Mouse (Mus musculus) adrenal gland, postnatal 14 days (tissue): ENCODE measurements around the gene Lrrc25. TPM values are rescaled to one million over a fixed set of nuclear protein-coding genes. Genes with fewer than 3 reads are reported as not detected.
A peak's percentile ranks its signal among the peaks of the same experiment; 100 is the strongest.

Experiments
- DNase-seq: peaks from one replicate; pipeline ENCODE4 v3.0.0; 2021; ENCODE audit warnings: mixed read lengths
- total RNA-seq: library from RNA; stranded (reverse); gene quantifications from 2 replicates; pipeline ENCODE4 v1.2.3, GENCODE M21; 2021

The Lrrc25 gene
- total RNA-seq, 1 experiment from 2014 or later: 2.0 TPM

DNA sequence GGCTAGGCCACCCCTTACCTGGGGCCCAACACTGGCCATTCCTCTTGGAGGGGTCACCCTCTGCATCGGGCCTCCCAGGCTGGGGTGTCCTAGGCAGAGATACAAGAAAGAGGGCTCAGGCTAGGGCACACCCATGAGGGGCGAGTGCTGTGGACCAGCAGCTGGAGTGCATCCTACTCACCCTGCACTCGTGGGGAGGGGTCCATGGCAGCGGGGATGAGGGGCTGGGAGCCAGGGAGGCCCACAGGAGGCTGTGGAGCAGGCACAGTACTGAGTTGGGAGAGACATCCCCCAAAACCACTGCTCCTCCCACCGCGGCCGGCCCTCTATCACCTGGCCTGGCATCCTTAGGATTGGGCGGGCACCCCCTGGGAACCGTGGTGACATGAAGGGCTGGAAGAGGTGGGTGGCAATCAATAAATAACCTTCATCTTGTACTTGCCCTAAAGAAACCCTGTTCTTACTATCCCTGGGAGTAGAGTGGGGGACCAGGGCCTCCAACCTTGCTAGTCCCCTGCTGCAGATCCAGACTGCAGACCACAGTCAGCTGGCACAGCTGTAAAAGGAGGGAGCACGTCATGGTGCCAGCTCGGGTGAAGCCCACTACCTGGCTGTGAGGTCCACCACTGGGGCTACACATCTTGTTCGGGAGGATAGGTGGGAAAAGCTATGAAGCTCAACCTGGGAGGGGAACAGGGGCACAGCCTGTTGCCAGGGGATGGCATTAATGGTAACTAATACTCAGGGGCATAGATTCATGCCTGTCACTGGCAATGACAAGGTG, 16.3 kb upstream of the Lrrc25 start:
- DNase-seq: no peak

DNA sequence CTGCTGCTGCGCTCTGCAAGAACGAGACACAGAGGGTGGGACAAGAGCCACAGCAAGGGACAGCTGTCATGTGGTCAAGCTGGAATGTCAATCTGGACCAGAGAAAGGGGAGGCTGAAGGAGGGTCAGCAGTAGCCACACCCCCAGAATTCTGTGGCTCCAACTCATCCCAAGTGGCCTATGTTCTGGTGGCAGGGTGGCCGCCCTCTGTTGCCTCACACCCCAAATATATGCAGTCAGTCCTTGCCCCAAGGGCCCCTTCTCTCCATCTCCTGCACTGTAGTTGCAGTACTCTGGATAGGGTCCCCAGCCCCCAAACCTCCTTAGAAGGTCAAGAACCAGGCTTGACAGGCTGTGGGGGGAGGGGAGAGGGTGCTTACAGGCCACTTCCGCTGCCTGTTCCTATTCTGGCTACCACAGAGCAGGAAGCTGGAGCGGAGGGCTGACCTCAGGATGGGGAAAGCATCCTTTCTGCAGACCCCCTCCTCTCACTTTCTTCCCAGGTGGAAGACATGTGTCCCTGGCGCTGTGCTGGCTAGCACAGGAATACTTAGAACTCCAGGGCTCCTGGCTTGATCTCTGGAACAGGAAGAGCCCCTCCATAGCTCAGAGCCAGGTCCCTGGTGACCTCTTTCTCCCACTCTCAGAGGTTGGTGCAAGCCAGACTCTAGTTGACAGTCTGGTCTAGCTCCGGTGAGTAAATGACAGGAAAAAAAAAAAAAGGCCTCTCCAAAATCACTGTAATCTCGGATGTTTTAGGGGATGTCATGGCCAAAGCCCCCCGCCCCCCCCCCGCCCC, 15.3 kb upstream of the Lrrc25 start:
- peak; percentile 68 for DNase-seq

DNA sequence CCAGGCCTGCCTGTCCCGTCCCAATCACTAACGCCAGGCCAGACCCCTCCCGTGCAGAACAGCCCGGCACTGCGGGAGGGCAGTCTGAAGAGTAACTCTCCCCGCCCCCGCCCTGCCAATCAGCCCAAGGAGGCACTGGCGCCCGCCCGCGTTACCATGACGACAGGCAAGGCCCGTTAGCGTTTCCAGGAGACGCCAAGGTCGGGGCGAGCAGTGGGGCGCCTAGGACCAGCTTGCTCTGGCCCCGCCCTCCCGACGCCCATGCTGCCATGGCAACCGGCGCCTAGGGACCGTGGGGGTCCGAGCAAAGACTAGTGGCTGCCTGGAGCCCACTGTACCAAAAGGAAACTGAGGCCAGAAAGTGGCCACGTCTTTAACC, 14.7 kb upstream of the Lrrc25 start:
- DNase-seq: peak; percentile 96

DNA sequence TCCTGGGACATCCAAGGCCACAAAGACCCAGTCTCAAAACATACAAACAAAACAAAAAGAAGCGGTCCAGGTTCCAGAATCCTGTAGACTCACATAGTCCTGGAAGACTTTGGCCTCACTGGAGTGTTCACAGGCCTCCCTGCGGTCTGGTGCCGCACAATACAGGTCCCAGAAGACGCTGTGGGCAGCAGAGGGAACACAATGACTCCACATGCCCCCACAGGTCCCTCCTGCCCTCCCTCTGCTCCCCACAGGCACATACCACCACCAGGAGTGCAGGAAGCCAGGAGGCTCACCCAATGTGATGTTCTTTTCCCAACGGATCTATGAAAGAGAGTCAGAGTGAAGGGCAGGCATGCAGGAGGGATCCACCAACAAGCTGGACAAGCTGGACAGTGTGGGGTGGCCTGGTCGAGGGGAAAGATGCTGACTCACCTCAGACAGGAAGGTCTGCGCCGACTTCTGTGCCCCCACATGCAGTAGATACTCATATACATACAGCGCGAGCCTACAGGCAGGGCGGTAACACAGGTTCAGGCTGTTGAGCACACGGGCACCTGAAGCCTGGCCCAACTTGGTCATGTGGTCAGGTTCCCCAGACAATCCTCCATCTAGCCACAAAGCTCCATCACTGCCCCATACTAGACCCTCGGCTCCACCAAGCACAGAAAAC, 13.7 kb upstream of the Lrrc25 start:
- peak; percentile 5 for DNase-seq

DNA sequence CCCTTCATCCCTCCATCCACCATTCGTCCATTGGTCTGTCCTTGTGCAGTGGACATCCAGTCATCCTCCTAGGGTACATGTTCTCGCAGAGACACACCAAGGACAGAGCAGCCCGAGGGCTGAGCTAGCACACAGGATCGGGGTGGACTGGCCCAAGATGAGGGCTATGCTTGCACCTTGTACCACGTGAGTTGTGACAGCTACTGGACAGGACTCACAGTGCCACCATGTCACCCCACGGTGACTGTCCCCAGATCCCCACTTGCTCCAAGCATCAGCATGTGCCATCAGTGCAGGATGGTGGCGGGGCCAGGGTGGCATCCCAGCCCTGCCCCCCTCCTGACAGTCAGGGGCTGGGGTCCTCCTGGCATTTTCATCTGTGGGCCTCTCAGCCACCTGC, 11.4 kb upstream of the Lrrc25 start:
- peak; percentile 6 for DNase-seq

DNA sequence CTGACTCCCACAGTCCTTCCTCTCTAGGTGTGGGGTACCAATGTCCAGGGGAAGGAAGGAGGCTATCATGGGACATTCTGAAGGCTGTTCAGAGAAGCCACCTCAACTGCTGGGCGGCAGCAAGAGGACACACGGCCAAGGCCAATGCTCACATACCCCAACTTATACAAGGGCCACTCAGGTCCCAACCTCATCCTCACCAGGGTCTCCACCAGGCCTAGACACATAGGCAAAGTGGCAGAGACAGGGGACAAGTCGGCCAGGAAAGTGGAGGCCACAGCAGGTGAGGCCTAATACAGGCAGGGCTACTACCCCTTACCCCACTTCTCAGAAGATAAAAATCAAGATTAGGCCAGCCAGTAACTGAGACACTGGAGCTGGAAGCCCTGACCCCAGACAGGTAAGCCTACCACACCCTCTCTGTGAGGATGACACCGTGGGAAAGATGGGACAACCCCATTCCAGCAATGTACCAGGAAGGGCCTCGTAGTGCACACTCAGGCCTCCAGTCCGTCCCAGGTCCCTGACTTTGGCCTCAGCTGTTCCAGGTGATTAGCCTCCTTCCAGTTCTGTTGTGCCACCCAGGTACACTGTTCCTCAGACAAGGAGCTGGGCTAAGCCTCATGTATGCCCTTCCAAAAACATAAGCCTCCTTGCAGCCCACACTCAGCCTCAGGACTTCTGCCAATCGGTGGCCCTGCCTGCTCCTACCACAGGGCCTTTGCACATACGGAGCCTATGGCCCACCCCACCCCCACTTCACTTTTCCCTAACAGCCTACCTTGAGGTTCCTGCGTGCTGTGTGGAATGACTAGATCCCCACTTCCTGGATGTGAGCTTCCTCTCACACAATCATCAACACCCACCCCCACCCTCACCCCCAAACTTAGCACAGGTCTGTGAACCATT, 9.8 kb upstream of the Lrrc25 start:
- DNase-seq: peak; percentile 5

- DNase-seq: peak; percentile 13
Observed at GRCm38 (mm10) chr8:70606780-70607602, 9.0 kb upstream of the Lrrc25 start.

DNA sequence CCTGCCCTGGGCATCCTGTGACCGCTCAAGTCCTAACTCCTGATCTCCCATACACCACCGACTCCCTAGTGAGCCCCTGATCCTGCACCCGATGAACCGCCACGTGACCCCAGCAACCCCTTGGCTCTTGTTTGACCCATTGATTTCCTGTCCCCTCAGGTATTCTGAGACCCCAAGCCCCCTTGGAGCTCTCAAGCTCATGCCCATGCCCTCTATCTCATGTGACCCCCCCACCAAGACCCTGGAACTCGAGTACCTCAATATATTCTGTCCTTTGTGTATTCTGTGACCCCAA, 8.4 kb upstream of the Lrrc25 start:
- DNase-seq: peak; percentile 25

DNA sequence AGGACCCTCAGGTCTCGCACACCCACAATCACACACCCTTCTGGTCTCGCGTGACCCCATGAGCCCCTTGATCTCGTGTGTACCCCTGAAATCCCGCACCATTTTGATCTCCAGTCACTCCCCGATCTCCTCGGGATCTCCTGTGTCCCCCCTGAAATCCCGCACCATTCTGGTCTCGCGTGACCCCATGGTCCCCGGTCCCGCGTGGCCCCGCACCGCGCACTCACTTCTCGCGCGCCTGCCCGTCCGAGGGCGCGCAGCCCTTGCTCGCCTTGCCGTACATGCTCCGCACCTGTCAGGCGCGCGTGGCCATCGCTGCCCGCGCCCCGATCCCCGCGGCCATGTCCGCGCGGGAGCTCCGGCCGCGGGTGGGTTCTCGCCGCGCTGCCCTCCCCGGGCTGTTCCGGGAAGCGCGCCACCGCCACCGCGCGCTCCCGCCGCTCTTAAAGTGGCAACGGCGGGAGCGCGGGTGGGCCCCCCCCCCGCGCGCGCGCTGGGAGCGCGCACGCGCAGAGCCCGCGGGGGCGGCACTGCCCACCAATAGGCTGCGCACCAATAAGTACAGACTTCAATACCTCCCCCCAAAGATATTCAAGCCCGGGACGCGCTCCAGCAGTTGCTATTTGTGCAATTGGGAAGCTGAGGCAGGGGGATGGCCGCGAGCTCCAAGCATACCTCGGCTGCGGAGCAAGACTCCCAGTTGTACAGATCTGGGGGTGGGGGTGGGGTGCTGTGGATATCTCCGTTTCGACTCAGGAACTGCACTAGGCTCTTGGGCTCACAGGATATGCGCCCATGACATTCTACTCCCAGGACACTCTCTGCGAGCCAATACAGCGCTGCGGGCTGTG, 7.8 kb upstream of the Lrrc25 start:
- DNase-seq: peak; percentile 73

DNA sequence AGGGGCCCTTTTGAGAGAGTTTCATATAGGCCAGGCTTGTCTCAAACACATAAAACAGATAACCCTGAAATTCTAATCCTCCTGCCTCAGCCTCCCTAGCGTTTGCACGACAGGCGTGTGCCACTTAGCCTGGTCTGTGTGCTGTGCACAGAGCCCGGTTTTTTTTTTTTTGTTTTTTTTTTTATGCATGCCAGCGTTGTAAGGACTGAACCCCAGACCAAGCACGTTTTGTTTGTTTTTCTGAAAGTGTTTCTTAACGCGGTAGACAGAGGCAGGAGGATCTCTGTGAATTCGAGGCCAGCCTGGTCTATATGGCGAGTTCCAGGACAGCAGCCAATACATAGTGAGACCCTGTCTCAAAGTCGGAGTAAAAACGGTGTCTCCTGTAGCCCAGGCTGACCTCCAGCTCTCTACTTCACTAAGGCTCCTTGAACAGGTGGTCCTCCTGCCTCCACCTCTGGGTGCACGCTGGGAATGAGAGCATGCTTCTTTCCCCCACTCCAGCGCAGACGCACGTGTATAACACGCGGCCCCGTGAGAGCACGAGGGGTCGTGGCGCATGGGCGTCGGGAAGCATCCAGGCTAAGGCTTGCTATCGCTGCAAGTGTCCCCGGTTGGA, 7.1 kb upstream of the Lrrc25 start, which contains the start of gene Ssbp4:
Gene Ssbp4, minus strand, starts transcription at position 124 of the 619 bp plus-strand sequence.
- DNase-seq: no peak

DNA sequence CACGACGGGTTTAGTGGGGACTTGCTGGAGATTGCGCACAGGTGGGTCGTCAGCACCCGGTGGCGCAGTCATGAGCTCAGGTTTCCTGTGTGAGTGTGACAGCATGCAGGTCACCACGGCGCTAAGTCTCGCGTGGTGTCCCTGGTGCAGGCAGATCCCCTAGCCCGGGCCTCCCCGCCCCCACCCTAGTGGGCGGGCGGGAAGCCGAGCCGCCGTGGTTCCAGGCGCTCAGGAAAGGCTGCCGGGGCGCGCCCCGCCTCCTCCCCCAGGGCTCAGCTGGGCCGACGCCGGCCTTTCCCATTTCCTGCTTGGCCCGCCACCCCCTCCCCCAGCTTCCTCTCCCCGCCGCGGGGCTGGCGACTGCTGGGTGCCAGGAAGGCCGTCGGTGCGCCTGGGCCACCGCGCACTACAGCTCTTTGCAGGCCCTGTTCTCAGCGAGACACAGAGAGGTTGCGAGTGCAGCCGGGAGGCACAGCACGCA, 6.5 kb upstream of the Lrrc25 start:
- peak; percentile 95 for DNase-seq

DNA sequence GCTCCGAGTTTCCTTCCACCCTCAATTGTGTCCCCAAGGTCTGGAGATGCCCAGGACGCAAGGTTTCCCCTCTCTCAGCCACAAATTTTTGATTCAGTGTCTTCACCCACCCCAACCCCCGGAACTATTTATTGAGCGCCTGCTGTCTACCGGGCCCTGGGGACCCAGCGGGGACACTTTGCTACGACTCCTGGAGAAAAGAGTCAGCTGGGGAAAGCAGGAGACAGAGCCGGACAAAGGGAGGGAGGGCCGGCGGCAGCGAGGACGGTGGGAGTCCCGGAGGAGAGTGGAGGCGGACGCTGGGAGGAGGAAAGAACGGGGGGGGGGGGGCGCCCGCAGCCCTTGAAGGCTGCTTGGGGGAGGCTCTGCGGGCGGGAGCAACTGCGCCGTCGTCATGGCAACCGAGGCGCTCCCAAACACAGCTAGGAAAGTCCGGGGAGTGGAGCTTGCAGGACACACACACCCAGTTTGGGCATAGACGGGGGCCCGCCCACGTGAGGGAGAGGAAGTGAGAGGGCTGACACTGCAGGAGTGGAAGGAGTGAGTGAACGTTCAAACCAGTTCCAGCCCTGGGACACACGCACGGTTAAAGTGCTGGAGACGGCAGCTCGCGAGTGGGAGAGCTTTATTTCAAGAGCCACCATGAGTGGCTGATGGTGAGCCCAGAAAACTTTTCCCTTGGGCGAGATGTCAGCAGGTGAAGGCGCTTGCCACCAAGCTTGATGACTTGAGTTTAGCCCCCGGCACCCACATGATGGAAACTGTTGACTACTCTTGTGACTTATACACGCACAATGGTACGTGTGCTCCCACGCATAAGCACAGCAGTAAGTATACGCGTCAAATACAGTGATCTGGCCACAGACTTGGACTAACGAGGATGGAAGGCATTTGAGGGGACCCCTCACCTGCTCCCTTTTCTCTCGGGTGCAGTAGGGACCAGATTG, 5.8 kb upstream of the Lrrc25 start:
- peak; percentile 93 for DNase-seq

- DNase-seq: peak; percentile 94
Observed at GRCm38 (mm10) chr8:70610796-70611771, 4.9 kb upstream of the Lrrc25 start.

DNA sequence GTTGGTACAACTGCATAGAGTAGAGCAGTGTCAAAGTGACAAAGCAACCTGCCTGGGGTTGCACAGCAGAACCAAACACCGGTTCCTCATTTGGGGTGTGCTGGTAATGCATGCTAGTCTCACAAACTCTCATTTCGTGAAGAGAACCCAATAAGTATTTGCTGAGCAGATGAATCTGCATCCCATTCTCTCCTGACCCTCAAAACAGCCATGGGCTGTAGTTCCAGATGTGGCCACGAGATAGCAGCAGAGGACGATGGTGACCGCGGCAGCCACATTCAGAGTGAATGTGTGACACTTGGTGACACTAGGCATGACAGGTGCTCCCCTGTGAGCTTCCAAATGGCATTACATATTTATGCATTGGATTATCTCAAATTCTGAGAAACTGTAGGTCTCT, 4.1 kb upstream of the Lrrc25 start:
- DNase-seq: peak; percentile 90

DNA sequence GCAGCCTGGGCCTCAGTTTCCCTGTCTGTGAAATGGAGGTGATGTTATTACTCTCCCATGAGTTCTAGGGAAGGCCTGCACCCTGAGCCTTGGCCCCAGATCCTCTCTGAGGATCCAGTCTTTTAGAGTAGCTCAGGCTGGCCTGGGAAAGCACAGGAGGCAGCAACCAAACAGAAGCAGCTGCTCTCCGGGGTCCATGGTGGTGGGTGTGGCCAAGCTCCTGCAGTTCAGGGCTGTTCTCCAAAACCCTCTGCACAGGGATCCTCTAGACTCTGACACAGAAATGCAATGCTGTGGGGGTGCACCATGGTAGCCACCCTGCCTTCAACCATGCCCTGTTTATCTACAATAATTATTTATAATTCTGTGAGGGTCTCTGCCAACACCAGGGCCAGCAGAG, 2.2 kb upstream of the Lrrc25 start:
- no peak for DNase-seq

DNA sequence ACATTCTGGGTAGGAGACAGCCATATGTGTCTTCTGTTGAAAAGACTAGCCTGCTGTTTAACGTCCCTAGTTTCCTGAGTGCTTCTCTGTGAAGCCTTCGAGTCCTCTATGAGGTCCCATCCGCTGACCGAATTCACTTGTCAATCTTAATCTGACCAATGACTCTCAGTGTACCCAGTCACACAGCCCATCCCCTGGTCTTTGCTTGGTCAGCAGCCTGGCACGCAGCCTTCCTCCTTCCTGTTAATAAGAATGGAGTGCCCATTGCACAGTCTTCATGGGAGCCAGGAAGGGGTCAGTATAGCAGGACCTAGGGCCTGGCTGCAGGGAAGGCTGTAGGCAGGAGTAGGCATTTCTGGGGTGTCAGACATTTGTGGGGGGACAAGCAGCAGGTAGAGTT, 1.5 kb upstream of the Lrrc25 start:
- no peak for DNase-seq

DNA sequence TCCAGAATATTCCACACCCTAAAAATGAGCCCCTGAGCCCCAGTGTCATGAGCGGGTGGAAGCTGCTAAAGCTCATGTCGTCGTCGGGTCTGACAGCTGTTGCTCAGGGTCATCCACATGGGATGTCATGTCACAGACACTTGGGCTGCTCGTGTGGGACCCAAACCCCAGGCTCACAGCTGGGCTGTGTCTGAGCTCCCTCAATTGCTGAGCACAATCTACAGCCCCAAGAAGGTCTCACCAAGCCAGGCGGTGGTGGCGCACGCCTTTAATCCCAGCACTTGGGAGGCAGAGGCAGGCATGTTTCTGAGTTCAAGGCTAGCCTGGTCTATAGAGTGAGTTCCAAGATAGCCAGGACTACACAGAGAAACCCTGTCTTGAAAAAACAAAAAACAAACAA, 674 bp upstream of the Lrrc25 start:
- no peak for DNase-seq
